Mouse (Mus musculus) layer of hippocampus, adult 8-10 months (tissue): ENCODE data around the gene Spon1. TPM values are rescaled to one million over a fixed set of nuclear protein-coding genes. Genes with fewer than 3 reads are reported as not detected.

ENCODE experiments used
- DNase-seq, 2 experiments: peaks; one replicate each; pipeline ENCODE4 v3.0.0; 2022; ENCODE audit warnings: low spot score in 2 of 2
- total RNA-seq, 4 experiments: library from RNA; stranded (reverse); gene quantifications; 2 replicates each; pipeline ENCODE4 v1.2.4; 2022

Gene Spon1
- total RNA-seq, 4 experiments from 2014 or later, result 54.8 to 58.9 (median 56.4) TPM

GRCm38 (mm10) chr7:114086021-114086710 is 320.4 kb downstream of the Spon1 start:
- DNase-seq, result no peak

GRCm38 (mm10) chr7:114087341-114087740 is 321.5 kb downstream of the Spon1 start:
- DNase-seq, result no peak

DNA sequence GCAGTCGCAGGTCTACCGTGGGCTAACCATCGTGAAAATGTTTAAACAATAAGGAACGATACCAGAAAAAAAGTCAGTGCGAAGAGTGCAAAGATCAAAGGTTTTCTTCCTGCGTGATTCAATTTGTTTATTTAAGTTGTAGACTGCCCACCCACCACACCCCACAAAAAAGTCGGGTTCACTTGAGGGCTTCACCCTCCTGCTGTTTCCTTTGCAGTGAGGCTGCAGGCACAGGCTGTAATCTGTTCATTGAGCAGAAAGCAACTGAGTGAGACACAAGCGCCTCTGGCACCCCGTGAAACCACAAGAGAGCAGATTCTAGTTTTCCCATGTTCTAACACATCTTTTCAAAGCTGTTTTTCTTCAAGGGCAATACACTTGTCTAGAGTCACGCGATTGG is 322.2 kb downstream of the Spon1 start:
- no peak for DNase-seq

DNA sequence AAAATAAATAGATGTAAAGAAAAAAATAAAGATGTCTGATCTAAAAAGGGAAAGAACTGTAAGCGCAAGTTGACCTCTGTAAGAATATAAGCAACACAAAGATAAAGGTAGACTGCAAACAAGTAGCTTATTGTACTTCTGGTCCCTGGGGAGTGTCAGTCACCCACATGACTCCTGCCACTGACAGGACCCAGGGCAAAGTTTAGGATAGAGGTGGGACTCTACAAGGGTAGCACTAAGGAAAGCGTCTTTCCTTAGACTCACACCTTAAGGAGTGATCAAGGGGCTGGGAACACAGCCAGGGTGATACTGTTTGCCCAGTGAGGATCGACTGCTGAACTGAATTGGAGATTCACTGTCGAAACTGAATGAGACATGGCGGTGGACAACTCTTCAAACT is 323.1 kb downstream of the Spon1 start:
- no peak for DNase-seq

GRCm38 (mm10) chr7:114090231-114090630 is 324.4 kb downstream of the Spon1 start:
- no peak for DNase-seq

- no peak for DNase-seq
Observed at GRCm38 (mm10) chr7:114090892-114091545, 325.2 kb downstream of the Spon1 start.
